Mouse (Mus musculus) heart, postnatal 0 days (tissue): ENCODE results near the gene Msx1. TPM values are rescaled to one million over a fixed set of nuclear protein-coding genes. Genes with fewer than 3 reads are reported as not detected.

Experiments used
- ATAC-seq: fragments of 200-750 bp; cut with Nextera tagmentation; 2 replicates; pipeline ENCODE4 v1.8.0; 2017; ENCODE audit warnings: low read depth, moderate number of reproducible peaks, moderate library complexity; ENCODE audit not compliant: insufficient read depth
- DNase-seq: peaks from one replicate; pipeline ENCODE4 v3.0.0-alpha.2; 2016; ENCODE audit warnings: low spot score
- H3K27ac ChIP-seq: fragments of 300-500 bp; sonication (generic); 2 replicates; pipeline ENCODE4 v1.5.1; 2014; ENCODE audit warnings: low read depth, mild to moderate bottlenecking
- H3K27me3 ChIP-seq: fragments of 300-500 bp; sonication (generic); 2 replicates; pipeline ENCODE4 v1.6.1; 2014; ENCODE audit warnings: low read length, mixed read lengths; ENCODE audit not compliant: control insufficient read depth, insufficient read depth
- H3K36me3 ChIP-seq: fragments of 300-500 bp; sonication (generic); replicated peaks from 2 replicates; pipeline ENCODE4 v1.6.1; 2014; ENCODE audit warnings: low read length, mixed read lengths; ENCODE audit not compliant: control insufficient read depth, insufficient read depth
- H3K4me1 ChIP-seq: fragments of 300-500 bp; sonication (generic); 2 replicates; pipeline ENCODE4 v1.6.1; 2014; ENCODE audit warnings: antibody characterized with exemption; ENCODE audit not compliant: control insufficient read depth, insufficient read depth
- H3K4me2 ChIP-seq: fragments of 300-500 bp; sonication (generic); 2 replicates; pipeline ENCODE4 v1.6.1; 2014; ENCODE audit warnings: low read depth, mild to moderate bottlenecking, low read length, moderate library complexity
- H3K4me3 ChIP-seq: fragments of 300-500 bp; sonication (generic); 2 replicates; pipeline ENCODE4 v1.5.1; 2014; ENCODE audit warnings: low read depth, low read length
- H3K9ac ChIP-seq: fragments of 300-500 bp; sonication (generic); replicated peaks from 2 replicates; pipeline ENCODE4 v1.6.1; 2014; ENCODE audit warnings: low read depth, low read length, mixed read lengths
- H3K9me3 ChIP-seq: fragments of 300-500 bp; sonication (generic); replicated peaks from 2 replicates; pipeline ENCODE4 v1.6.1; 2016; ENCODE audit warnings: low read length; ENCODE audit not compliant: control insufficient read depth
- CTCF ChIP-seq: IDR thresholded peaks from 2 replicates; pipeline ENCODE4 v1.5.1; 2016; ENCODE audit warnings: antibody characterized with exemption, control low read depth, low read depth
- EP300 ChIP-seq: IDR thresholded peaks from 2 replicates; pipeline ENCODE4 v1.6.1; 2016; ENCODE audit warnings: antibody characterized with exemption, low read depth
- WGBS: fragments of 180-500 bp; shearing (Covaris S2); extraction: QIAGEN DNeasy Blood & Tissue Kit; methylation state at CpG from one replicate; pipeline ENCODE4 v1.1.7; 2014; 5-methylcytosine and 5-hydroxymethylcytosine counted together
- polyA plus RNA-seq: library from polyadenylated mRNA; unstranded; fragments of >200 nt; fragmentation: Nextera tagmentation; extraction: Ambion mirVana; gene quantifications from 2 replicates; pipeline ENCODE4 v1.2.1, GENCODE M21; 2015
- total RNA-seq: library from RNA; depleted of rRNA; stranded (reverse); fragments of >200 nt; gene quantifications from 2 replicates; pipeline ENCODE4 v1.2.3, GENCODE M21; 2014; ENCODE audit warnings: low replicate concordance

Msx1 gene
- total and polyA plus RNA-seq, 2 experiments from 2014 or later: 4.6 to 15.4 TPM

DNA sequence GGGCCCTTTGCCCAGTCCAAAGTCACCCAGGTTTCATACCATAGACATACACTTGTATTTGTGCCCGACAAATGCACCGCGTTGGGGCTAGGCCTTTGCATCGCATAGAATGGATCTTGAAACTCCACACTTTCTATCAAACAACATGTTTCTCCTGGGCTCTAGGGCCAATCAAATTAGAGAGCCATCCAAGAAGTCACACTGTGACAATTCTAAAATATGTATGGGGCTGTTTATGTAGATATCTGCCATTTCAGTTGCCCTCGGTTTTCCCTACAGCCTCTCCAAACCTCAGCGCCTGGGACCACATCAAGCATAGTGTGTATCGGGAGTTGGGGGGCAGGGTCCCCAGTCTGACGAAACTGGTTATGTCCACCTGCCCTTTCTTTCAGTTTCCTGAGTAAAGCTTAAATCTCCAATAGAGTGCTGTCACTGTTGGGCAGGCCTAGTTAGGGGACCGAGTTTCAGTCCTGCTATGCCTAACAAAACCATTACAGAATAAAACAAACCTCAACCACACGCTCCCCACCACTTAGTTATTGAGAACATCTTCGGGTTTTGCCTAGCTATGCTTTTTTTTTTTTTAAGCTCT is 2.2 kb downstream of the Msx1 start:
- Histone ChIP-seq H3K9me3 (no peaks in the 10 kb centered on the region), H3K4me2 (peak overlapping the region; percentile 93), H3K9ac (no peak overlapping the region), H3K27me3 (peaks cover 98% of the 10 kb centered on the region), H3K27ac (no peak overlapping the region), H3K36me3 (no peaks in the 10 kb centered on the region), H3K4me3 (peak overlapping the region; percentile 72), H3K4me1 (peaks cover 9% of the 10 kb centered on the region)
- TF ChIP-seq EP300 (no peak), CTCF (no peak)
- DNase-seq: no peak
- 31% methylated on average over 11 of the region's 11 CpGs for WGBS
- ATAC-seq: no peak

DNA sequence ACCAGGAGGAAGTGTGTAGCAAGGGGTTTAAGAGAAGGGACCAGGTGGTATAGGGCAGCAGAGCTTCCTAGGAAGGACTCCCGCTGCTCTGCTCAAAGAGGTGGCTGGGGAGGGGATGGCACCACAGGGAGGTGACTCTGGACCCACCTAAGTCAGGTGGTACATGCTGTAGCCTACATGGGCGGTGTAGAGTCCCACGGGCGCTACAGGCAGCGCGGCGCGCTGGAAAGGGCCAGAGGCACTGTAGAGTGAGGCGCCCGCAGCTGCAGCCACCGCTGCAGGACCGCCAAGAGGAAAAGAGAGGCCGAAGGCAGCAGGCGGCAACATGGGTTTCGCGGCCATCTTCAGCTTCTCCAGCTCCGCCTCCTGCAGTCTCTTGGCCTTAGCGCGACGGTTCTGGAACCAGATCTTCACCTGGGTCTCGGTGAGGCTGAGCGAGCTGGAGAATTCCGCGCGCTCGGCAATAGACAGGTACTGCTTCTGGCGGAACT is 3.2 kb downstream of the Msx1 start:
- no peak for ATAC-seq
- Histone ChIP-seq H3K4me2 (no peak overlapping the region), H3K27ac (no peak overlapping the region), H3K4me1 (peaks cover 8% of the 10 kb centered on the region), H3K27me3 (peaks cover 98% of the 10 kb centered on the region), H3K9me3 (no peaks in the 10 kb centered on the region), H3K36me3 (no peaks in the 10 kb centered on the region), H3K9ac (no peak overlapping the region), H3K4me3 (no peak overlapping the region)
- DNase-seq: no peak
- no peak for TF ChIP-seq CTCF
- TF ChIP-seq EP300: no peak
- 18% methylated on average over 27 of the region's 27 CpGs for WGBS

DNA sequence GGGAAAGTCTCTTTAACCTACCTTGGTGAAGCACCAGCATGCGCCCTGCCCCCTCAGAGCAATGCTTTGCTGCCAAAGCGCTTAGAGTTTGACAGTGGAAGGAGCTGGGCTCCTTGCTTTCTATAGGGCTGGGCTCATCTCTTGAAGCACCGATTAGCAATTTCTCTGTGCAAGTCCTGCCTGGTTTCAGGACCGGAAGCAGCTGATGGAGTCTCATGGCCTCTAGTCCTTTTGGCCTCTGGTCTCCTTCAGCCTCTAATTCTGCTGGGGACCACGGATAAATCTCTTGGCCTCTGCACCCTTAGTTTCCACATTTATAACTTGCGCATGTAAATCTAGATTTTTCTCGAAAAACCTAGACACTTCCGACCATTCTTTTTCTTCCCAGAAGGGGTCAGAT is 3.7 kb downstream of the Msx1 start:
- Histone ChIP-seq H3K9me3 (no peaks in the 10 kb centered on the region), H3K4me2 (no peak overlapping the region), H3K36me3 (no peaks in the 10 kb centered on the region), H3K9ac (no peak overlapping the region), H3K27me3 (peaks cover 98% of the 10 kb centered on the region), H3K4me3 (no peak overlapping the region), H3K4me1 (peaks cover 8% of the 10 kb centered on the region), H3K27ac (no peak overlapping the region)
- DNase-seq: no peak
- TF ChIP-seq EP300 (no peak), CTCF (no peak)
- no peak for ATAC-seq
- 45% methylated on average over 8 of the region's 8 CpGs for WGBS

DNA sequence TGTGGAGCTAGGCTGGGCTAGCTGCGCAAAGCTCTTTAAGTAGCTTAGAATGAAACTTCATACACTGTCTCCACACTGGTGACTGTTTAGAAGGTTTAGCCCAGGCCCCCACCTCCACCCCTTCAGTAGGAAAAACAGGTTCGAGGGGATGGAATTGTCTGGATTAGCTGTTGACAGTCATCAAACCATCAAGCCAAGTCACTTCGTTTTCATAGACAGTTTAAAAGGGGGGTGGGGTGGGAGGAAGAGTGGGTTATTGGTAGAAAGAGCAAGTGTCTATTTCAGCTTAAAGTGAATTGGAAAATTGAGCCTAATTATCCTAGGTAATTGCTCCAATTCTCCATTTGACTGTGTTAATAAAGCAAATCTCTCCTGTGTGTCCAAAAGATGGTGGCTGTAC is 4.4 kb downstream of the Msx1 start:
- 35% methylated on average over 3 of the region's 3 CpGs for WGBS
- ATAC-seq (no peak), DNase-seq (no peak)
- H3K9me3 ChIP-seq: no peaks in the 10 kb centered on the region
- H3K27me3 ChIP-seq: peaks cover 98% of the 10 kb centered on the region
- no peak overlapping the region for H3K4me3 ChIP-seq
- peaks cover 8% of the 10 kb centered on the region for H3K4me1 ChIP-seq
- no peak overlapping the region for H3K9ac ChIP-seq
- H3K27ac ChIP-seq: no peak overlapping the region
- no peak overlapping the region for H3K4me2 ChIP-seq
- H3K36me3 ChIP-seq: no peaks in the 10 kb centered on the region
- TF ChIP-seq CTCF (no peak), EP300 (no peak)

DNA sequence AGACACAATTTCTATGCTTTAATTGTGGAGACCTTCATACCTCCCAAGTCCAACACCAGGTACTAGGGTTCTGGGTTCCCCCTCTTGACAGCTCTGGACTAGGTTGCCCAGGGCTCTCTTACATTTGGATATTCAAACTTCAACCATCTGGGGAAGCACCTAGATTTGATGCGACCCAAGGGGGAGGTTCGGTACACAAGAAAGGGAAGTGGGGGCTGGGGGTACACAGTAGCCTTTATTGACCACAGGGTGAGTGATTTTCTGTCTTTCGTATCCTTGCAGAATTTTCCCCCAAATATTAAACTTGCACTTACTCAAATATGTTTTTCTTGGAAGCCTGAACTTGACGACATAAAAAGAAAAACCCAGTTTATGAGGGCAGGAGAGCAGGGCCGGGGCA is 4.8 kb downstream of the Msx1 start:
- Histone ChIP-seq H3K27ac (no peak overlapping the region), H3K4me3 (no peak overlapping the region), H3K9ac (no peak overlapping the region), H3K9me3 (no peaks in the 10 kb centered on the region), H3K36me3 (no peaks in the 10 kb centered on the region), H3K4me1 (peaks cover 8% of the 10 kb centered on the region), H3K4me2 (no peak overlapping the region), H3K27me3 (peaks cover 97% of the 10 kb centered on the region)
- no peak for TF ChIP-seq EP300
- no peak for TF ChIP-seq CTCF
- ATAC-seq (no peak), DNase-seq (no peak)
- 42% methylated on average over 5 of the region's 5 CpGs for WGBS
